Mouse (Mus musculus): ENCODE results near the gene Trim17. TPM values are rescaled to one million over a fixed set of nuclear protein-coding genes. Genes with fewer than 3 reads are reported as not detected.

The Trim17 gene
- polyA plus RNA-seq (2012; rRNA removed) = 1.8 and 1.9 TPM in 2 replicates

DNA sequence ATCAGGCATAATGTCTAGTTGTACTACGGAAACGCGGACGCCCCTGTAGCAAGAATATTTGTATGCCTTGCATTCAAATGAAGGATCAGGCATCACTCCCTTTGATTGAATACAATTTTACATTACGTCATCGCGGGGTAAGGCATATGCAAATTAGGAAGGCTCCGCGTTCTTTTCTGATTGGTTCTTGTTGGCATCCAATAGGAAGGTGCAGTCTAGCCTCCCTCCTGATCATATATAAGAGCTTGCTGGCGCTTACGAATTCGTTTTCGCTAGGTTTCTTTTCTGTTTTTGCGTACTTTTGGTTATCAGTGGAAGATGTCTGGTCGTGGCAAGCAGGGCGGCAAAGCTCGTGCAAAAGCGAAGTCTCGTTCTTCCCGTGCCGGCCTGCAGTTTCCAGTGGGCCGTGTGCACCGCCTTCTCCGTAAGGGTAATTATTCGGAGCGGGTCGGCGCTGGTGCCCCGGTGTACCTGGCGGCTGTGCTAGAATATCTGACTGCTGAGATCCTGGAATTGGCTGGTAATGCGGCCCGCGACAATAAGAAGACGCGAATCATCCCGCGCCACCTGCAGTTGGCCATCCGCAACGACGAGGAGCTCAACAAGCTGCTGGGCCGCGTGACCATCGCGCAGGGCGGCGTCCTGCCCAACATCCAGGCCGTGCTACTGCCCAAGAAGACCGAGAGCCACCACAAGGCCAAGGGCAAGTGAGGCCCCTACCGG, at the start of gene Trim17, which contains the start of gene Hist3h2a:
Trim17 (plus strand) TSS at position 266 of the 723 bp plus-strand sequence.
Hist3h2a (plus strand) TSS at position 266 of the 723 bp plus-strand sequence.

DNA sequence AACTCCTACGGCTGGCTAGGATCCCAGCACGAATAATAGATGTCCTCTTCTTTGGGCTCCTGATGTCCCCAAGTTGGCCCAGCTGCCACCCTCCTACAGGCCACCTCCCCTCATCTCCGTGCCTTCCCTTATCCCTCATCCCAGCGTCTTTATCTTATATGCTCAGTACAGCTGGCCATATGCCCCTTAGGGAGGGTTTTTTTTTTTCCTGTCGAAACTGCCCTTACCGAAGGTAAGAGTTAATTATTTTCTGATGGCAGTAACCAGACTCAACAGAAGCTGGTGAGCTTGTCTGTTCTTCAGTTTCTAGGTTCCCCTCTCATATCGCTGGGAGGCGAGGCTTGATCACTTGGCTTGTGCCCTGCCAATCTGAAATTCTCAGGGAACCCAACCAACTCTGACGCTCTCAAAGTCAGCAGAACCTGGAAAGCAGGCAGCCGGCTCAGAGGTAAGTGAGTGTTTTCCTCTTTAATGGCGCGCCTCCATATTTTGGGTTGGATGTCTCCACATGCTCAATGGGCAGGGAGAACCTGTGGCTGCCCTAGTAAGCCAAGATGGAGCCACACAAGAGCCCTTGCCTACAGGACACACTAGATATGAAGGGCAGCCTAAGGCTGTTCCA, 36.6 kb upstream of the Trim17 start, which contains the start of gene Btnl10:
Btnl10 (plus strand) TSS at position 164 of the 622 bp plus-strand sequence.

DNA sequence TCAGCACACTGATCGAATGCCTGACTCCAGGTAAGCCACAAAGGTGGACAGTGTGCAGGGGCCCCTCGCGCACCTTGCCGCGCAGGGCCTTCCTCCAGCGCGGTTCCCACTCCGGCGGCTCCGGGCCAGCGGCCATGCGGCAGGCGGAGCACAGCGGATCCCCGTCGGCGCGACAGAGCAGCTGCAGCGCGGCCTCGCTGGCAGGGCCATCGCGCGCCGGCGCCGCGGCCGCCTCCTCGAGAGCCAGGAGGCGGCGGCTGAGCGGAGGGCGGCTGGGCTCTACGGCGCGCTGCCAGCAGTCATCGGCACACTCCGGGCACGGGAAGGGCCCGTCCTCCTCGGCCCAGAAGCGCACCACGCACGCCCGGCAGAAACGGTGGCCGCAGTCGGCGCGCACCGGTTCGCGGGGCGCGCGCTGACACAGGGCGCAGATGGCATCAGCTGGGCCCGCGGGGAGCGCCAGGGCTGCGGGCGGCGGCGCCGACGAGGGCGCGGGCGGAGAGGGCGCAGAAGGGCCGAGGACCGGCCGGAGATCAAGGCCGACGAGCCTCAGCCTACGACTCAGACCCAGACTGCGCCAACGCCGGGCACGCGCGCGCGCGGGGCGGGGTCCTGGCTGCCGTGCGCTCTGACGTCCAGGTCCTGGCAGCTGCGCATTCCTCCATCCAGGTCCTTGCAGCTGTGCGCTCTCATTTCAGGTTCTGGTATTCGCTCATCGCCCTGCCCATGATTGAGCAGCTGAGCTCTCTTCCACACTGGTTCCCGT, 16.0 kb upstream of the Trim17 start, which contains the start of gene Rnf187:
Rnf187 (minus strand) TSS at position 595 of the 766 bp plus-strand sequence.

DNA sequence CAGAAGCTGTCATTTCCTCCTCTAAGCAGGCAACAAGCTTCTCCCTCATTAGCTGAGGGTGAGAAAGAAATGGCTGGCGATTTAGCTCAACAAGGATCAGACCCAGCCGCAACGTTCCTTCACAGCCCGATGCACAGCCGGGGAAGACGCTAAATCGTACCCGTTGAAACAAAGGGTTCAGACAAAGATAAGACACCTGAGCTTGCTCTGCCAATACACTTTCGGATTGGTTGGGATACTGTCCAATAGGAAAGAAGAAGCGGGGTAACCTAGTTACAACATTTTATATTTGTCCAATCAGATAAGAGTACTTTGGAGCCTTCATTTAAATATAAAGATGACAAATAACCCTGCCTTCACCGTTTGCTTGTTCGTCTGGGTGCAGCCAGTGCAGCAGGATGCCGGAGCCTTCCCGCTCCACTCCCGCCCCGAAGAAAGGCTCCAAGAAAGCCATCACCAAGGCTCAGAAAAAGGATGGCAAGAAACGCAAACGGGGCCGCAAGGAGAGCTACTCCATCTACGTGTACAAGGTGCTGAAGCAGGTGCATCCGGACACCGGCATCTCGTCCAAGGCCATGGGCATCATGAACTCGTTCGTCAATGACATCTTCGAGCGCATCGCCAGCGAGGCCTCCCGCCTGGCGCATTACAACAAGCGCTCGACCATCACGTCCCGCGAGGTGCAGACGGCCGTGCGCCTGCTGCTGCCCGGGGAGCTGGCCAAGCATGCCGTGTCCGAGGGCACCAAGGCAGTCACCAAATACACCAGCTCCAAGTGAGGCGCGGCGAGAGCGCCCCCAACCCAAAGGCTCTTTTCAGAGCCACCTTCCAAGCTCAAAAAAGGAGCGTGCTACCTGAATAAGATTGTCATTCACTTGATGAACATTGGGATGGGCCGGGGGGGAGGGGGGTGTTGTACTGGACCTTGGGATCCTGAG, 5.7 kb upstream of the Trim17 start, which contains the start of gene Hist3h2ba:
Hist3h2ba (plus strand) TSS at position 379 of the 938 bp plus-strand sequence.

DNA sequence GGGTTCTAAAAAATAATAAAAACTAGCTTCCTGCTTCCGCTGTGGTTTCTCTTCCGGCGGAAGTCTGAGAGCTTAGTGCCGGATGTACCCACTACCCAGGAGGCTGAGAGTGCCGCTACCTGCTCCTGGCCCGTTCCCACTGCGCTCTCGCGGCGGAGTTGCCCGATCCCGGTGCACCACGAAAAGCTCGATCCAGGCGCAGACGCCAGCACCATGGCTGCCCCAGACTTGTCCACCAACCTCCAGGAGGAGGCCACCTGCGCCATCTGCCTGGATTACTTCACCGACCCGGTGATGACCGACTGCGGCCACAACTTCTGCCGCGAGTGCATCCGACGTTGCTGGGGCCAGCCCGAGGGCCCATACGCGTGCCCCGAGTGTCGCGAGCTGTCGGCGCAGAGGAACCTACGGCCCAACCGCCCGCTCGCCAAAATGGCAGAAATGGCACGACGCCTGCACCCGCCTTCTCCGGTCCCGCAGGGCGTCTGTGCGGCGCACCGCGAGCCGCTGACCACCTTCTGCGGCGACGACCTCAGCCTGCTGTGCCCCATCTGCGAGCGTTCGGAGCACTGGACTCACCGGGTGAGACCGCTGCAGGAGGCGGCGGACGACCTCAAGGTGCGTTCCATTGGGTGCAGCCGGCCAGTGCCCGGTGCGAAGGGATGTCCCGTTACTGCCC, 23.7 kb downstream of the Trim17 start, which contains the start of gene Trim11:
Trim11 (plus strand) TSS at position 67 of the 679 bp plus-strand sequence.

Other genes starting within 250 kb of the Trim17 start
- not detected in 2 replicates for gene Olfr318, start 230.7 kb upstream of the Trim17 start, polyA plus RNA-seq (2012; rRNA removed)
- gene Olfr317, start 215.5 kb upstream of the Trim17 start, polyA plus RNA-seq (2012; rRNA removed) = 0.16 and 0.28 TPM in 2 replicates
- not detected in 2 replicates for gene Olfr316, start 202.0 kb upstream of the Trim17 start, polyA plus RNA-seq (2012; rRNA removed)
- gene Olfr315, start 181.5 kb upstream of the Trim17 start, polyA plus RNA-seq (2012; rRNA removed) = not detected in 2 replicates
- not detected in 2 replicates for gene Olfr314, start 171.7 kb upstream of the Trim17 start, polyA plus RNA-seq (2012; rRNA removed)
- 2.4 and 3.0 TPM in 2 replicates for gene Fam183b, start 152.7 kb upstream of the Trim17 start, polyA plus RNA-seq (2012; rRNA removed)
- not detected in 2 replicates for gene Olfr313, start 139.7 kb upstream of the Trim17 start, polyA plus RNA-seq (2012; rRNA removed)
- gene Olfr312, start 125.4 kb upstream of the Trim17 start, polyA plus RNA-seq (2012; rRNA removed) = not detected in 2 replicates
- not detected in 2 replicates for gene Olfr311, start 115.4 kb upstream of the Trim17 start, polyA plus RNA-seq (2012; rRNA removed)
- 27.6 and 31.1 TPM in 2 replicates for gene Gm12258, start 107.5 kb upstream of the Trim17 start, polyA plus RNA-seq (2012; rRNA removed)
- gene 2810021J22Rik, start 87.5 kb upstream of the Trim17 start, polyA plus RNA-seq (2012; rRNA removed) = 9.6 and 10.4 TPM in 2 replicates
- gene Zfp39, start 50.5 kb upstream of the Trim17 start, polyA plus RNA-seq (2012; rRNA removed) = 5.4 and 5.7 TPM in 2 replicates
- 0.02 and 0.04 TPM in 2 replicates for gene Btnl10, start 36.8 kb upstream of the Trim17 start, polyA plus RNA-seq (2012; rRNA removed)
- gene Rnf187, start 15.8 kb upstream of the Trim17 start, polyA plus RNA-seq (2012; rRNA removed) = 468 and 484 TPM in 2 replicates
- gene Hist3h2ba, start 5.8 kb upstream of the Trim17 start, polyA plus RNA-seq (2012; rRNA removed) = 589 and 846 TPM in 2 replicates
- gene Hist3h2a, start within 50 bp of the Trim17 start, polyA plus RNA-seq (2012; rRNA removed) = 100 and 126 TPM in 2 replicates
- gene Trim11, start 23.4 kb downstream of the Trim17 start, polyA plus RNA-seq (2012; rRNA removed) = 29.6 and 30.8 TPM in 2 replicates
- 0.74 and 2.6 TPM in 2 replicates for gene Obscn, start 181.7 kb downstream of the Trim17 start, polyA plus RNA-seq (2012; rRNA removed)
- gene Iba57, start 209.1 kb downstream of the Trim17 start, polyA plus RNA-seq (2012; rRNA removed) = 6.6 and 6.9 TPM in 2 replicates
- gene Gjc2, start 228.5 kb downstream of the Trim17 start, polyA plus RNA-seq (2012; rRNA removed) = 0.64 and 0.93 TPM in 2 replicates
- 138 and 152 TPM in 2 replicates for gene Guk1, start 237.5 kb downstream of the Trim17 start, polyA plus RNA-seq (2012; rRNA removed)
- gene Mrpl55, start 247.8 kb downstream of the Trim17 start, polyA plus RNA-seq (2012; rRNA removed) = 44.4 and 50.2 TPM in 2 replicates

Measured in central nervous system, embryonic 14 days (tissue).